Mouse (Mus musculus) liver, embryonic 11.5 days (tissue): ENCODE data around the gene Lrp11. TPM values are rescaled to one million over a fixed set of nuclear protein-coding genes. Genes with fewer than 3 reads are reported as not detected.
"Not testable (repeated sequence)": the region's sequence is repeated elsewhere in the genome, so short reads cannot be mapped to it uniquely, and the experiment has no call there.

Source experiments
- ATAC-seq: fragments of 200-750 bp; cut with Nextera tagmentation; replicated peaks from 2 replicates; pipeline ENCODE4 v1.8.0; 2017; ENCODE audit warnings: moderate number of reproducible peaks, mild to moderate bottlenecking, moderate TSS enrichment, moderate library complexity; ENCODE audit not compliant: low FRiP score
- DNase-seq: peaks from one replicate; pipeline ENCODE4 v3.0.0-alpha.2; 2017; ENCODE audit warnings: low spot score
- H3K27ac ChIP-seq: fragments of 300-500 bp; sonication (generic); 2 replicates; pipeline ENCODE4 v1.5.1; 2014; ENCODE audit warnings: mild to moderate bottlenecking, low read depth, low read length, control low read depth
- H3K27me3 ChIP-seq: fragments of 300-500 bp; sonication (generic); replicated peaks from 2 replicates; pipeline ENCODE4 v1.6.1; 2014; ENCODE audit warnings: low read length, mixed read lengths; ENCODE audit not compliant: control insufficient read depth, insufficient read depth
- H3K36me3 ChIP-seq: fragments of 300-500 bp; sonication (generic); 2 replicates; pipeline ENCODE4 v1.6.1; 2014; ENCODE audit warnings: mild to moderate bottlenecking, low read length, moderate library complexity, mixed read lengths; ENCODE audit not compliant: control insufficient read depth, insufficient read depth
- H3K4me1 ChIP-seq: fragments of 300-500 bp; sonication (generic); replicated peaks from 2 replicates; pipeline ENCODE4 v1.6.1; 2014; ENCODE audit warnings: low read length, mixed read lengths; ENCODE audit not compliant: control insufficient read depth, insufficient read depth
- H3K4me2 ChIP-seq: fragments of 300-500 bp; sonication (generic); 2 replicates; pipeline ENCODE4 v1.6.1; 2014; ENCODE audit warnings: mild to moderate bottlenecking, control low read depth, moderate library complexity
- H3K4me3 ChIP-seq: fragments of 300-500 bp; sonication (generic); 2 replicates; pipeline ENCODE4 v1.5.1; 2014; ENCODE audit warnings: low read depth, low read length, control low read depth
- H3K9ac ChIP-seq: fragments of 300-500 bp; sonication (generic); 2 replicates; pipeline ENCODE4 v1.6.1; 2014; ENCODE audit warnings: low read depth, low read length, control low read depth
- H3K9me3 ChIP-seq: fragments of 300-500 bp; sonication (generic); 2 replicates; pipeline ENCODE4 v1.6.1; 2016; ENCODE audit warnings: low read length, inconsistent platforms, mixed read lengths; ENCODE audit not compliant: control insufficient read depth
- WGBS: fragments of 180-500 bp; shearing (Covaris S2); extraction: QIAGEN DNeasy Blood & Tissue Kit; methylation state at CpG from one replicate; pipeline ENCODE4 v1.1.7; 2014; 5-methylcytosine and 5-hydroxymethylcytosine counted together
- polyA plus RNA-seq: library from polyadenylated mRNA; unstranded; fragments of >200 nt; fragmentation: Nextera tagmentation; extraction: Ambion mirVana; gene quantifications from 2 replicates; pipeline ENCODE4 v1.2.1, GENCODE M21; 2014

Lrp11 gene
- polyA plus RNA-seq, 1 experiment from 2014 or later, result 2.3 TPM

DNA sequence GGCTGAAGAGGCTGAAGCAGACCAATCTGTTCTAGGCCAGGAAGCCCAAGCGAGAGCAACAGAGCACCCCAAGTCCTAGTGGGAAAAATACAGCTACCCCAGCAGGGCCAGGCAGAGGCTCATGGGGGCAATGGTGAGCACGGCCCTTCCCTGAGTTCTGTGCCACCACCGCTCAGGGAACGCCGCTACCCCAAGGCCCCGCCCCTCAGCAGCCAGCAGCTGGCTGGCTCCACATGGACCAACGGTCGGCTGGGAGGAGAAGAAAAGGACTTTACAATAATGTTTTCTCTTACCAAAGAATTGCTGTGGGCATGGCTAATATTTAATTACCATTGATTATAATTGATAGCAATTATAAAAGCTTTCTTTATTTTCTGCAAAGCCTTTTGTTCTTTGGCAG lies 25.2 kb downstream of the Lrp11 start:
- H3K9me3 ChIP-seq, result no peaks in the 10 kb centered on the region
- no peak for DNase-seq
- 87% methylated on average over 8 of the region's 8 CpGs for WGBS

DNA sequence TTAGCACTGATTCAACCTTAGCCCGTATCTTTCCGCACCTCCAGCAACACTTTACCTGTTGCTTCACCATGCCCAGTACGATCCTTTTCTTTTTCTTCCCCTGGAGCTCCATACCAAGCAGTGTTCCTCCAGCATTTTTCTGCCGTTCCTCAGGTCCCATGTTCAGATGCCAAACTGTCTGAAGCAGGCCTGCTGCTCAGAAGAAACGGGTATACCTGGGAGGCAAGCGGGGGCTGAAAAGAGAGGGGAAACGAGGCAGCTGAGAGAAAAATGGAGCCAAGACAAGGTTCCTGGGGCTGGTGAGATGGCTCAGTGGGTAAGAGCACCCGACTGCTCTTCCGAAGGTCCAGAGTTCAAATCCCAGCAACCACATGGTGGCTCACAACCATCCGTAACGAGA lies 27.5 kb downstream of the Lrp11 start:
- H3K27me3 ChIP-seq, H3K9ac ChIP-seq, H3K36me3 ChIP-seq, H3K4me2 ChIP-seq, H3K27ac ChIP-seq, DNase-seq, H3K4me1 ChIP-seq, ATAC-seq, H3K9me3 ChIP-seq, H3K4me3 ChIP-seq: not testable (repeated sequence)
- 89% methylated on average over 9 of the region's 11 CpGs for WGBS

More for the DNA sequence above, 25.2 kb downstream of the Lrp11 start:
- Histone ChIP-seq H3K4me1 (no peaks in the 10 kb centered on the region), H3K27me3 (no peaks in the 10 kb centered on the region), H3K36me3 (no peaks in the 10 kb centered on the region), H3K4me2 (no peak overlapping the region), H3K27ac (no peak overlapping the region), H3K4me3 (no peak overlapping the region), H3K9ac (no peak overlapping the region)
- no peak for ATAC-seq

DNA sequence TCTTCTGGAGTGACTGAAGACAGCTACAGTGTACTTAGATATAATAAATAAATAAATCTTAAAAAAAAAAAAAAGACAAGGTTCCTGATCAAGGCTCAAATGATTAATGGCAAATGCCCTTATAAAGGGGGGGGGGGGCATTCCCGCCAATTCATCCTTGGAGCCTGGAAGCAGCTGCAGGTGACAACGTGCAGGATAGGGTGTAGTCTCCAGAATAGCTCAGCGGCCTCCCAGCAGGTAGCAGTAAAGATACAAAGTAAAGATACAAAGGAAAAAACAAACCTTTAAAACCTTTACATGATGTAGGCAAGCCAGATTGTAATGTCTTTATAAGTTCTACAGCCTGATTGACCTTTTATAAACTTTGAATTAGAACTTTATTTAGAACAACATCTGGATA lies 28.0 kb downstream of the Lrp11 start:
- not testable (repeated sequence) for H3K9me3 ChIP-seq, DNase-seq
- WGBS, result 66% methylated on average over 3 of the region's 3 CpGs

DNA sequence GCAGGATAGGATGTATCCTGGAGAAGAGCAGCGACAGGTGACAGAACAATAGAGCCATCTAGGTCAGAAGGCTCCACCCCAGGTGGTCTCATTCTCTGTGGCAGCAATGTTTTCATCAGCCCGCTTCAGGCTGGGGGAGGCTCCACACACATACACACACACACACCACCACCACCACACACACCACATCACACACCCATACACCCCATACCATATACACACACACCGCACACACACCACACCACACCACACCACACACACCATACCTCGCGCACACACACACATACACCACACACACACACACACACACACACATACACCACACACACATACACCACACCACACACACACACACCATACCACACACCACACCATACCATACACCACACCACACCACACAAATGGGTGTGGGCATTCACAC lies 30.2 kb downstream of the Lrp11 start:
- 95% methylated on average over 5 of the region's 5 CpGs for WGBS
- ATAC-seq (no peak), DNase-seq (no peak)
- Histone ChIP-seq H3K27me3 (no peaks in the 10 kb centered on the region), H3K9me3 (no peaks in the 10 kb centered on the region), H3K4me1 (no peaks in the 10 kb centered on the region), H3K4me3 (no peak overlapping the region), H3K4me2 (no peak overlapping the region), H3K36me3 (no peaks in the 10 kb centered on the region), H3K9ac (no peak overlapping the region), H3K27ac (no peak overlapping the region)

More for the DNA sequence above, 28.0 kb downstream of the Lrp11 start:
- H3K27me3 ChIP-seq, H3K4me3 ChIP-seq, H3K4me2 ChIP-seq, H3K9ac ChIP-seq, H3K27ac ChIP-seq, ATAC-seq, H3K4me1 ChIP-seq, H3K36me3 ChIP-seq: not testable (repeated sequence)

DNA sequence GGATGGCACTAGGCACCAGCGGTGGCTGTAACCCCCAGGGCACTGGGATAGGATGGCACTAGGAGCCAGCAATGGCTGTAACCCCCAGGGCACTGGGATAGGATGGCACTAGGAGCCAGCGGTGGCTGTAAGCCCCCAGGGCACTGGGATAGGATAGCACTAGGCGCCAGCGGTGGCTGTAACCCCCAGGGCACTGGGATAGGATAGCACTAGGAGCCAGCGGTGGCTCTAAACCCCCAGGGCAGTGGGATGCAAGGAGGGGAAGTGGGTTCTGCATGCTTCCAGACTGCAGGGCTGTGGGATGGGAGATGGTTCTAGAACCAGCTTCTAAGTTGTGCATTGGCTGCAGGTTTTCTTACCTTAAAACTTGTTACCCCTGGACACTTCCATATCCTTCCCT lies 31.1 kb downstream of the Lrp11 start:
- H3K4me3 ChIP-seq, result no peak overlapping the region
- DNase-seq (no peak), ATAC-seq (no peak)
- H3K36me3 ChIP-seq, result no peaks in the 10 kb centered on the region
- H3K4me2 ChIP-seq, result no peak overlapping the region
- no peak overlapping the region for H3K9ac ChIP-seq
- H3K27me3 ChIP-seq, result no peaks in the 10 kb centered on the region
- no peak overlapping the region for H3K27ac ChIP-seq
- no peaks in the 10 kb centered on the region for H3K9me3 ChIP-seq
- H3K4me1 ChIP-seq, result no peaks in the 10 kb centered on the region
- 73% methylated on average over 5 of the region's 5 CpGs for WGBS

DNA sequence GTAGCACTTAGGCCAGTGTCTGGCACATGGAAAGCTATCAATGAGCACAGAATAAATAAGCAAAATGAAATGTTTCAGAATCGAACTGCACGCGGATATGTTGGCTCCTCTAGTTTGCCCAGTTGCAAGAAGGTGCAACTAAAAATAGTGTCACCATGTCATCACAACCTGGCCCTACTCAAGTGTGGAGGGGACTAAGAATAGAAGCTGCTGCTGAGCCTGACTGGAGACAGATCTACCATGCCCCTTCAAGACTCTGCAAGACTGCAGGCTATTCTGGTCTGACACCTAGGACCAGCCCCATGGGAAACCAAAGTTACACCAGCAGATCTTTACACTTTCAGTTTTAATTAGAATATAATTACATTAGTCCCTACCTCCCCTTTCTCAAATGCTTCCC lies 32.8 kb downstream of the Lrp11 start:
- no peak overlapping the region for H3K4me3 ChIP-seq
- ATAC-seq, result no peak
- no peak overlapping the region for H3K9ac ChIP-seq
- H3K36me3 ChIP-seq, result no peaks in the 10 kb centered on the region
- H3K4me1 ChIP-seq, result no peaks in the 10 kb centered on the region
- 87% methylated on average over 3 of the region's 3 CpGs for WGBS
- H3K9me3 ChIP-seq, result no peaks in the 10 kb centered on the region
- DNase-seq, result no peak
- H3K27me3 ChIP-seq, result no peaks in the 10 kb centered on the region
- H3K27ac ChIP-seq, result no peak overlapping the region
- no peak overlapping the region for H3K4me2 ChIP-seq

DNA sequence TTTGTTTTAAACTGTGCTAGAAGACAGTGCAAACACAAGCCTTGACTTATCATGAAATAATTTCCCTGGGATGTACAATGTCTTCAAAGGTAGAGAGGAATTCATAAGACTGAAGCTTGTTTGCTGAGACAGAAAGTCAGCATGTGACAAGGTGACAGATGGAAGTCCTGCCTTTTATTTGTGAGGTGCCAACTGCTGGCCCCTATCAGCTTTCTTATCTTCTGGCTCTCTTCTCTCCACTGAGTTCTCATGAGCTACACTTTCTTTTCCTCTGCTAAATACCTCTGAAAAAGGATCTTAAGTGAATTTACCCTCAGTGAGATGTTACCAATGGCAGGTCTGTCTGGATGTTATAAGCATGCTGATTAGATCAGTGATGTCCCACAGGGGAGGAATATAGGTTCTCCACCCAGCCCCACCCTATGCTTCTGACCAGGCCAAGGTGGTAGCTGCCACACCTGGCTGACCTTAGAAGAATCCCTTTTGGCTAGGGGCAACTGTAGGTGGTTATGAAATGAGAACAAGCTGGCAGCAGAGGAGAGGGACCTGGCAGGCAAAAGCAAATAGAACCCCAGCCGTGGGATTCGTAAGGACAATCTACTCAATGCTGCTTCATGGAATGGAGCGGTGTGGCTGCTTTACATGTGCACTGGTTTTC lies 34.4 kb downstream of the Lrp11 start:
- no peak for DNase-seq
- Histone ChIP-seq H3K27ac (no peak overlapping the region), H3K9ac (no peak overlapping the region), H3K4me1 (no peaks in the 10 kb centered on the region), H3K9me3 (no peaks in the 10 kb centered on the region), H3K4me2 (no peak overlapping the region), H3K4me3 (no peak overlapping the region), H3K27me3 (no peaks in the 10 kb centered on the region), H3K36me3 (no peaks in the 10 kb centered on the region)
- no peak for ATAC-seq
- 79% methylated on average over 3 of the region's 3 CpGs for WGBS

DNA sequence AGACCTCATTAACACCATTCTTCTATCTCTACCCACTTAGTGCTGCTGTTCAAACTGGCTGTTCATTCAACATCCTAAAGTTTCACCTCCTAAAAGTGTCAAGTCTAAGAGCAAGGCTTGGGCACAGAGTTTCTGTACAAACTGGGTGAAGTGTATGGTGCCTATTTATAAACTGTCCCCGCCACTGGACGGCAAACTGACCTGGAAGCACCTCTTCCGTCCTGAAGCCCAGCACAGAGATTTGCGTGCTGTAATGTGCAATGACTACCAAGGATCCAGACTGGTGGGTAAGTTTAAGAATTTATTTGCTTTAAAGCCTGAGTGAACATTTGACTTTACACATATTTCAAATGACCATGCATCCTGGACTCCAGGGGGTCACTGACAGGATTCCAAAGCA lies 39.5 kb downstream of the Lrp11 start:
- 96% methylated on average over 4 of the region's 4 CpGs for WGBS
- ATAC-seq, result no peak
- H3K27me3 ChIP-seq, result no peaks in the 10 kb centered on the region

DNA sequence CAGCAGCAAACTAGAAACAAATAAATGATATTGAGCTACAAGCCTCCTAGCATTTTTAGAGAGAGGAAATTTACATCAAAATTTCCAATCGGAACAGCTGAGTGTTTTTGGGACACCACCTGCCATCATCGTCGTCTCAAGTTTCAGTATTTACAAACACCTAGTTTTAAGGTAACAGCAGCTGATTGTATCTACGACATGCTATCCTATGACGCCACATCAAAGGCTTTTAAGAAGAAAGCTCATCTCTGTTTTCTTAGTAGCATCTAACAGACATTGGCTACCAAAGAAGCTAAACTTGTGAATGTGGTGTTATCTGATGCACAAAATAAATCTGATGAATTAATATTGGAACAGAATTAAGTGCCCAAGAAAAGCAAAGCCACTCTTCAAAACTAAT lies 40.7 kb downstream of the Lrp11 start:
- no peaks in the 10 kb centered on the region for H3K27me3 ChIP-seq
- H3K27ac ChIP-seq, result no peak overlapping the region
- H3K36me3 ChIP-seq, result no peaks in the 10 kb centered on the region; the same call in 1 of the 2 replicates
- no peak overlapping the region for H3K4me2 ChIP-seq
- ATAC-seq (no peak), DNase-seq (no peak)
- H3K9me3 ChIP-seq, result no peaks in the 10 kb centered on the region
- WGBS, result 94% methylated on average over 5 of the region's 5 CpGs
- H3K4me3 ChIP-seq, result no peak overlapping the region
- H3K9ac ChIP-seq, result no peak overlapping the region
- H3K4me1 ChIP-seq, result no peaks in the 10 kb centered on the region

More for the DNA sequence above, 39.5 kb downstream of the Lrp11 start:
- Histone ChIP-seq H3K36me3 (no peaks in the 10 kb centered on the region; the same call in 1 of the 2 replicates), H3K9me3 (no peaks in the 10 kb centered on the region), H3K4me3 (no peak overlapping the region), H3K4me1 (no peaks in the 10 kb centered on the region), H3K9ac (no peak overlapping the region), H3K27ac (no peak overlapping the region), H3K4me2 (no peak overlapping the region)
- no peak for DNase-seq
